Mouse (Mus musculus) erythroblast, embryonic 14.5 days (primary cell): Measurements from ENCODE around the gene Pold1.

ENCODE experiments used
- GATA1 ChIP-seq: IDR thresholded peaks from 2 replicates; pipeline ENCODE4 v1.6.1; 2012; ENCODE audit warnings: low read length, inconsistent platforms, mixed read lengths
- TAL1 ChIP-seq: IDR thresholded peaks from 3 replicates; pipeline ENCODE4 v1.6.1; 2012; ENCODE audit warnings: low read length, inconsistent platforms, mixed read lengths

- TF ChIP-seq GATA1, result no peak
- no peak for TF ChIP-seq TAL1
Observed at GRCm38 (mm10) chr7:44529518-44529917, 19.1 kb downstream of the Pold1 start.
